Mouse (Mus musculus): ENCODE measurements around the gene Btbd35f29. TPM values are rescaled to one million over a fixed set of nuclear protein-coding genes. Genes with fewer than 3 reads are reported as not detected.
"Not testable (repeated sequence)": the region's sequence is repeated elsewhere in the genome, so short reads cannot be mapped to it uniquely, and the experiment has no call there.

Gene Btbd35f29
- polyA plus RNA-seq (2014; fragmentation: Nextera tagmentation; extraction: Ambion mirVana) = not detected in 2 replicates

DNA sequence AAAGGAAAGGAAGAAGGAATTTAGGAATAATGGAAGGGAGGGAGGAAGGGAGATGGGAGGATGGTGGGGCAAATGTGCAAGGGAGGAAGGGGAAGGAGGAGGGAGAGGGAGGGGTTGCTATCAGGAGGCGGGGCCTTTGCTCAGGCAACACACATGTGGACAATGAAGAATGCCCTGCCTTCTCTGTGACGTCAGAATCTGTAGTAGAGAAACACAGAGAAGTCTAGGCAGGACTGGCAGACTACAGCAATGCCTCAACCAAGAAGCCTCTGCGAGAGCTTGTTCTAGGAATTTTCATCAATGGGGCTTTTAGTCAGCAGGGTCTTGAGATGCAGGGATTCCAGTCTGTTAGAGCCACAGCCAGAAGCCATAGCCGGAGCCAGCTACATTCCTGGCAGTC lies at the start of gene Btbd35f29:
Gene Btbd35f29, plus strand, starts transcription at position 301 of the 400 bp plus-strand sequence.
- not testable (repeated sequence) for H3K9me3 ChIP-seq (ENCODE audit: control insufficient read depth, low read length); H3K36me3 ChIP-seq (ENCODE audit: control insufficient read depth, insufficient read depth, low read length); H3K27me3 ChIP-seq (ENCODE audit: control insufficient read depth, insufficient read depth, low read length); H3K27ac ChIP-seq (ENCODE audit: low read depth, low read length); H3K4me3 ChIP-seq (ENCODE audit: low read depth, low read length); H3K4me2 ChIP-seq (ENCODE audit: low read depth, low read length); H3K9ac ChIP-seq (replicated peaks; ENCODE audit: low read depth, low read length); H3K4me1 ChIP-seq (ENCODE audit: control insufficient read depth, insufficient read depth, low read length); ATAC-seq (ENCODE audit: low read depth)
- no CpG with 5 or more reads among the region's 4 CpGs for WGBS

DNA sequence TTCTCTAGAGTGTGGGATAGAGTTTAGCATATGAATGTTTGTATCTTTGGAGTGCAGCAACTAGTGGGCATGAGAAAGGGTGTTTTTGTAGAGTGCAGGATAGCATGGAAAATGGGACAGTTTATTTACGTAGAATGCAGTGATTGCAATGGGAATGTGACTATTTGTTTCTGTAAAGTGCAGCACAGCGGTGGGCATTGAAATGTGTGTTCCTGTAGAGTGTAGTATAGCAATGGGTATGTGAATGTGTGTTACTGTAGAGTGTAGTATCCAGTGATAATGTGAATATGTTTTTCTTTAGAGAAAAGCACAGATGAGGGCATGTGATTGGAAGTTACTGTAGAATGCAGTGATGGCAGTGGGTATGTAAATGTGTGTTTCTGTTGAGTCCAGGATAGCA lies 23.9 kb downstream of the Btbd35f29 start:
- not testable (repeated sequence) for ATAC-seq (ENCODE audit: low read depth)

DNA sequence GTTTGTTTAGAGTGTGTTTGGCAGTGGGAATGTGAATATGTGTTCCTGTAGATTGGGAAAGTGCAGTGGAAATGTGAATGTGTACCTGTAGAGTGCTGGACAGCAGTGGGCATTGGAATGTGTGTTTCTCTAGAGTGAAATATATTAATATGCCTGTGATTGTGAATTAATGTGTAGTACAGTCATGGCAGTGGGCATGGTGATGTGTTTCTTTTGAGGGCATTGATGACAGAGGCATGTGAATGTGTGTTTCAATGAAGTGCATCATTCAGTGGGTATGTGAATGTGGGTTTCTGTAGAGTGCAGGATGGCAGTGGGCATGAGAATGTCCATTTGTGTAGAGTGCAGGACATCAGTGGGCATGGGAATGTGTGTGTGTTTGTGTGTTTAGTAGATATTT lies 27.7 kb downstream of the Btbd35f29 start:
- not testable (repeated sequence) for H3K27ac ChIP-seq (ENCODE audit: low read depth, low read length); ATAC-seq (ENCODE audit: low read depth); H3K4me1 ChIP-seq (ENCODE audit: control insufficient read depth, insufficient read depth, low read length); H3K27me3 ChIP-seq (ENCODE audit: control insufficient read depth, insufficient read depth, low read length); H3K4me3 ChIP-seq (ENCODE audit: low read depth, low read length); H3K36me3 ChIP-seq (ENCODE audit: control insufficient read depth, insufficient read depth, low read length); H3K9ac ChIP-seq (replicated peaks; ENCODE audit: low read depth, low read length); H3K4me2 ChIP-seq (ENCODE audit: low read depth, low read length); H3K9me3 ChIP-seq (ENCODE audit: control insufficient read depth, low read length)

More for the DNA sequence above, 23.9 kb downstream of the Btbd35f29 start:
- H3K4me1 ChIP-seq (ENCODE audit: control insufficient read depth, insufficient read depth, low read length); H3K27ac ChIP-seq (ENCODE audit: low read depth, low read length); H3K9ac ChIP-seq (replicated peaks; ENCODE audit: low read depth, low read length); H3K9me3 ChIP-seq (ENCODE audit: control insufficient read depth, low read length); H3K36me3 ChIP-seq (ENCODE audit: control insufficient read depth, insufficient read depth, low read length); H3K4me2 ChIP-seq (ENCODE audit: low read depth, low read length); H3K4me3 ChIP-seq (ENCODE audit: low read depth, low read length); H3K27me3 ChIP-seq (ENCODE audit: control insufficient read depth, insufficient read depth, low read length): not testable (repeated sequence)
- 79% methylated on average over 2 of the region's 2 CpGs for WGBS

DNA sequence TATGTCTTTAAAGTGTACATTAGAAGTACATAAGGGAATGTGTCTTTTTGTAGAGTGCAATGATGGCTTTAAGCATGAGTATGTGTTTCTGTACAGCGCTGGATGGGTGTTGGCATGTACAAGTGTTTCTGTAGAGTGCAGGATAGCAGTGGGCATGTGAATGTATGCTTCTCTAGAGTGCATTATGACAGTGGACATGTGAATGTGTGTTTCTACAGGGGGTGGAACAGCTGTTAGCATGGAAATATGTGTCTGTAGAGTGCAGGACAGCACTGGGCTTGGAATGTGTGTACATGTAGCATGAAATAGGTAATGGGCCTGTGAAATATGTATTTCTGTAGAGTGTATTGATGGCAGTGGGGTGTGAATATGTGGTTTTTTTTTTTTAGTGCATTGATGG lies 28.4 kb downstream of the Btbd35f29 start:
- H3K4me3 ChIP-seq (ENCODE audit: low read depth, low read length); ATAC-seq (ENCODE audit: low read depth); H3K9ac ChIP-seq (replicated peaks; ENCODE audit: low read depth, low read length); H3K4me2 ChIP-seq (ENCODE audit: low read depth, low read length); H3K27ac ChIP-seq (ENCODE audit: low read depth, low read length); H3K36me3 ChIP-seq (ENCODE audit: control insufficient read depth, insufficient read depth, low read length); H3K4me1 ChIP-seq (ENCODE audit: control insufficient read depth, insufficient read depth, low read length); H3K27me3 ChIP-seq (ENCODE audit: control insufficient read depth, insufficient read depth, low read length); H3K9me3 ChIP-seq (ENCODE audit: control insufficient read depth, low read length): not testable (repeated sequence)
- WGBS = 90% methylated on average over 1 of the region's 1 CpGs

DNA sequence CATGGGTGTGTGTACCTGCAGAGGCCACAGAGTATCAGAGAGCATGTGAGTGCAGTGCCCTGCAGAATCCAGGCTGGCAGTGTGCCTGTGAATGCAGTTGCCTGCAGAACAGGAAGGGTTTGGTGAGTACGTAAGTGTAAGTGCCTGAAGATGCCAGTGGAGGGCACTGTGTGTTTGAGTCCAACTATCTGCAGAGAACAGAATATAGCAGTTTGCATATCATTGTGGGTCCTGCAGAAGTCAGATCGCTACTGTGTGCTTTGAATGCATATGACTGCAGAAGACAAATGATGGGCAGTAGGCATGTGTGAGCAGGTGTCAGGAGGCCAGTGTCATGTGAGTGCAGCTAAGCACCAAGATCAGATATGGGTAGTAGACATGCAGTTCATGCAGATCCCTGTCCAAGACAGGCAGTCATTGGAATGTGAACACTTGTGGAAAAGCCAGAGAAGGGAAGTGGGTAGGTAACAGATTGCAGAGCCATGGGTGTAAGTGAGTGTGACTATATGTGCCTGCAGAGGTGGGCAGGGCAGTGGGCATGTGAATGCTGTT lies 41.1 kb downstream of the Btbd35f29 start:
- H3K4me3 ChIP-seq (ENCODE audit: low read depth, low read length); ATAC-seq (ENCODE audit: low read depth); H3K4me2 ChIP-seq (ENCODE audit: low read depth, low read length); H3K9ac ChIP-seq (replicated peaks; ENCODE audit: low read depth, low read length); H3K27me3 ChIP-seq (ENCODE audit: control insufficient read depth, insufficient read depth, low read length); H3K36me3 ChIP-seq (ENCODE audit: control insufficient read depth, insufficient read depth, low read length); H3K4me1 ChIP-seq (ENCODE audit: control insufficient read depth, insufficient read depth, low read length); H3K27ac ChIP-seq (ENCODE audit: low read depth, low read length); H3K9me3 ChIP-seq (ENCODE audit: control insufficient read depth, low read length): not testable (repeated sequence)
- WGBS = 88% methylated on average over 2 of the region's 2 CpGs

DNA sequence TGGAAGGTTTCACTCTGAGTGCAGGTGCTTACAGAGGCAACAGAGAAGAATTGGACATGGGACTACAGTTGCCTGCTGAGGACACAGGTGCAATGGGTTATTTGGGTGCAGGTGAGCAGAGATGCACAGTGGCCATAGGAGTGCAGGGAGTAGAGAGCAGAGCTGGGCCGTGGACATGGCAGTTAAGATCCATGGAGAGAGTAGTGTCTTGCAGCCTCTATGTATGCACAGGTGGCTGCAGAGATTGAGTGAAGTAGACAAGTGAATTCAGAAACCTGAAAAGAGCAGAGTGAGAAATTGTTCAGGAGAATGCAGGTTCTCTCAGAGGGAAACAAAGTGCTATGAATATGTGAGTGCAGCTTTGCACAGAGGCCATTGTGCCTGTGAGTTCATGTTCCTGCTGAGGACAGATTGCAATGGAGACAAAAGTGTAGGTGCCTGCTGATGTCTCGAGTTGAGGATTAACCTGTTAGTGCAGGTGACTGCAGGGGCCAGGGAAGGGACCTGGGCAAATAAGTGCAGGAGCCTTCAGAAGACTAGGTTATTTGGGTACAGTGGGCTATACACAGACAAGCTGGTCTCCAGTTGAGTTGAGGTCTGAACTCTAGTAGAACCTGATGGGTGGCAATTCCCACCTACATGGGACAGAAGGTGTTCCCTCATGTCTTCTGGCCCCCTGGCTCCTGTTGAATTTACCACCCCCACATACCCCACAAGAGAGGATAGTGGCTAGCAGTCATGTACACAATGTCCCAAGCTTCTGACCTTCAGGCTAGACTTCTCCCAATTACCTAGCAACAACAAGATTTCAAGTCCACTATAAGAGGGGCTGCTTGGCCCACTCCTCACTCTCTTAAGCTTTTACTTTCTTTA lies 42.2 kb downstream of the Btbd35f29 start:
- not testable (repeated sequence) for H3K9ac ChIP-seq (replicated peaks; ENCODE audit: low read depth, low read length)
- 63% methylated on average over 2 of the region's 2 CpGs for WGBS

DNA sequence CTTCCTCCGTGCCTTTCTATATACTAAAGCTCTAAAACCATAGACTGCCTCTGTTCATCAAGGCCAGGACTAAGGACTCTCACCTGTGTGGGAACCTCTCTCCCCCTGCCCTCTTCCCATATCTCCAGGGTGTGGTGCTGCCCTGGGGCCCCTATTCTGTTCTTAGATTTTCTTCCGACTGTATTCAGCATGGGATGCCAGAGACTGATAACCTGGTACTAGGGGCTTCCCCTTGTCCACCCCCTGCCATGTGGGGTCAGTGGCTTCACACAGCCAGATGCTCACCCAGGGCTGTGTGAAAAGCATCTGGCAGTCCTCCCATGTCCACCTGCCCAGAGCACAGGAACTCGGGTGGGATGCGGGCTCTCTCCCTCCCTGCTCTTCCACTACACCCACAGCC lies 43.1 kb downstream of the Btbd35f29 start:
- not testable (repeated sequence) for ATAC-seq (ENCODE audit: low read depth)

More for the DNA sequence above, 42.2 kb downstream of the Btbd35f29 start:
- H3K9me3 ChIP-seq (ENCODE audit: control insufficient read depth, low read length) = peaks cover 14% of the 10 kb centered on the region
- not testable (repeated sequence) for ATAC-seq (ENCODE audit: low read depth); H3K4me2 ChIP-seq (ENCODE audit: low read depth, low read length); H3K36me3 ChIP-seq (ENCODE audit: control insufficient read depth, insufficient read depth, low read length); H3K27me3 ChIP-seq (ENCODE audit: control insufficient read depth, insufficient read depth, low read length); H3K4me1 ChIP-seq (ENCODE audit: control insufficient read depth, insufficient read depth, low read length); H3K4me3 ChIP-seq (ENCODE audit: low read depth, low read length); H3K27ac ChIP-seq (ENCODE audit: low read depth, low read length)

DNA sequence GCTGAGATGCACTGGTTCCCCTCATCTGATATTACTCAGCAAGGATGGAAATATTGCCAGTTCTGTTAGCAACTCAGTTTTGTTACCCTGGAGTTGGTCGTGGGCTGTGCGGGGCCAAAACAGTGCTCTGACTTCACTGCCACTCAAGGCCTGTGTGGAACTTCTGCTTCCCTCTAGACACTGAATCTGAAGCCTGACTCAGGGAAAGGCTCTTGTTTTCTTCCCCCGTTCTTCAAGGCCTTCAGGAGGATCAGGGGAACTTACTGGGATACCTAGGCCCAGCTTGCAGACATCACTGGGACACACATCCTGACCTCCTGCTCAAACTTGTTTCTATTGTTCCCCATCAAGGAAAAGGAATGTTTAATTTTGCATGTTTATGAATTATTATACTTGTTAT lies 45.2 kb downstream of the Btbd35f29 start:
- not testable (repeated sequence) for H3K9ac ChIP-seq (replicated peaks; ENCODE audit: low read depth, low read length); H3K4me3 ChIP-seq (ENCODE audit: low read depth, low read length); ATAC-seq (ENCODE audit: low read depth); H3K4me1 ChIP-seq (ENCODE audit: control insufficient read depth, insufficient read depth, low read length); H3K36me3 ChIP-seq (ENCODE audit: control insufficient read depth, insufficient read depth, low read length); H3K27me3 ChIP-seq (ENCODE audit: control insufficient read depth, insufficient read depth, low read length); H3K4me2 ChIP-seq (ENCODE audit: low read depth, low read length); H3K27ac ChIP-seq (ENCODE audit: low read depth, low read length)
- 76% methylated on average over 3 of the region's 3 CpGs for WGBS
- peaks cover 14% of the 10 kb centered on the region for H3K9me3 ChIP-seq (ENCODE audit: control insufficient read depth, low read length)

More for the DNA sequence above, 43.1 kb downstream of the Btbd35f29 start:
- WGBS = 93% methylated on average over 4 of the region's 4 CpGs
- H3K9me3 ChIP-seq (ENCODE audit: control insufficient read depth, low read length) = peaks cover 14% of the 10 kb centered on the region
- not testable (repeated sequence) for H3K27me3 ChIP-seq (ENCODE audit: control insufficient read depth, insufficient read depth, low read length); H3K4me2 ChIP-seq (ENCODE audit: low read depth, low read length); H3K27ac ChIP-seq (ENCODE audit: low read depth, low read length); H3K9ac ChIP-seq (replicated peaks; ENCODE audit: low read depth, low read length); H3K4me3 ChIP-seq (ENCODE audit: low read depth, low read length); H3K4me1 ChIP-seq (ENCODE audit: control insufficient read depth, insufficient read depth, low read length); H3K36me3 ChIP-seq (ENCODE audit: control insufficient read depth, insufficient read depth, low read length)

DNA sequence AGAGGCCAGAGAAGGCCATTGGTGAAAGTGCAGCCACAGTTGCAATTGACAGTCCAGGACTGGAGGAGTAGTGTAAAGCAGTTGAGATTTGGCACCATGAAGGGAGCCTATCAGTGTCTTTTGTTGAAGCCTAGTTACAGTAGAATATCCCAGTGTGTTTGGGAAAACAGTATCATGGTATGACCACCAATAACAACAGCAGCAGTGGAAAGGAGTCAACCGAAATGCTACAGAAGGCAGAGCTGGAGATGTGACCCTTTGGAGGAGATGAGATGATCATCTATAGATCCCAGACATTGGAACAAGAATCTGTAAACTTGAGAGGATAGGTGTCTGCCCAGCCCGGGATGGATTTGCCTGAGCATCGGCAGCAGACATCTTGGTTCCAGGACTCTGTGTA lies 47.7 kb downstream of the Btbd35f29 start:
- H3K36me3 ChIP-seq (ENCODE audit: control insufficient read depth, insufficient read depth, low read length); ATAC-seq (ENCODE audit: low read depth); H3K9ac ChIP-seq (replicated peaks; ENCODE audit: low read depth, low read length); H3K4me1 ChIP-seq (ENCODE audit: control insufficient read depth, insufficient read depth, low read length); H3K9me3 ChIP-seq (ENCODE audit: control insufficient read depth, low read length); H3K4me3 ChIP-seq (ENCODE audit: low read depth, low read length); H3K27ac ChIP-seq (ENCODE audit: low read depth, low read length); H3K4me2 ChIP-seq (ENCODE audit: low read depth, low read length); H3K27me3 ChIP-seq (ENCODE audit: control insufficient read depth, insufficient read depth, low read length): not testable (repeated sequence)
- WGBS = 86% methylated on average over 2 of the region's 3 CpGs
